Mouse (Mus musculus) liver, adult 2 months (tissue): Measurements from ENCODE around the gene Cmah. TPM values are rescaled to one million over a fixed set of nuclear protein-coding genes. Genes with fewer than 3 reads are reported as not detected.

Experiments
- DNase-seq: peaks from one replicate; pipeline ENCODE4 v3.0.0-alpha.2; 2011; ENCODE audit warnings: low read depth, low spot score; ENCODE audit errors: extremely low read depth
- H3K27ac ChIP-seq: fragments of 200-500 bp; replicated peaks from 2 replicates; pipeline ENCODE4 v1.5.1; 2012; ENCODE audit warnings: low read depth, mild to moderate bottlenecking, control low read depth, inconsistent platforms, low read length; ENCODE audit not compliant: insufficient read depth
- H3K27me3 ChIP-seq: fragments of 200-500 bp; 2 replicates; pipeline ENCODE4 v1.6.1; 2012; ENCODE audit warnings: mild to moderate bottlenecking, moderate library complexity, low read length, inconsistent platforms; ENCODE audit not compliant: control insufficient read depth, insufficient read depth
- H3K36me3 ChIP-seq: fragments of 200-500 bp; 2 replicates; pipeline ENCODE4 v1.6.1; 2012; ENCODE audit warnings: low read length, inconsistent platforms; ENCODE audit not compliant: control insufficient read depth, insufficient read depth
- H3K4me1 ChIP-seq: fragments of 200-500 bp; 2 replicates; pipeline ENCODE4 v1.6.1; 2011; ENCODE audit warnings: low read length; ENCODE audit not compliant: control insufficient read depth, insufficient read depth
- H3K4me3 ChIP-seq: fragments of 200-500 bp; 2 replicates; pipeline ENCODE4 v1.5.1; 2011; ENCODE audit warnings: low read depth, mild to moderate bottlenecking, control low read depth, low read length, moderate library complexity; ENCODE audit not compliant: insufficient read depth
- H3K79me2 ChIP-seq: fragments of 200-500 bp; 2 replicates; pipeline ENCODE4 v1.6.1; 2012; ENCODE audit warnings: inconsistent platforms, mild to moderate bottlenecking, low read length, moderate library complexity; ENCODE audit not compliant: control insufficient read depth, insufficient read depth
- H3K9ac ChIP-seq: fragments of 200-500 bp; 2 replicates; pipeline ENCODE4 v1.6.1; 2012; ENCODE audit warnings: low read depth, mild to moderate bottlenecking, control low read depth, inconsistent platforms, low read length
- CTCF ChIP-seq: fragments of 200-500 bp; IDR thresholded peaks from 2 replicates; pipeline ENCODE4 v1.5.1; 2011; ENCODE audit warnings: low read depth, low read length, control low read depth
- POLR2A ChIP-seq: fragments of 200-500 bp; IDR thresholded peaks from 2 replicates; pipeline ENCODE4 v1.6.1; 2011; ENCODE audit warnings: low read length, control low read depth; ENCODE audit not compliant: insufficient read depth; ENCODE audit errors: extremely low read depth
- WGBS: fragments of 180-500 bp; shearing (Covaris S2); methylation state at CpG from one replicate; pipeline ENCODE4 v1.1.7; 2018; 5-methylcytosine and 5-hydroxymethylcytosine counted together
- polyA plus RNA-seq: library from polyadenylated mRNA; depleted of rRNA; stranded (reverse); fragments of >200 nt; gene quantifications from 2 replicates; pipeline ENCODE4 v1.2.3, GENCODE M21; 2012
- total RNA-seq: library from RNA; depleted of rRNA; stranded (reverse); fragments of >200 nt; gene quantifications from 2 replicates; pipeline ENCODE4 v1.2.3, GENCODE M21; 2014

Cmah gene
- total and polyA plus RNA-seq, 2 experiments = 11.8 to 49.3 TPM

DNA sequence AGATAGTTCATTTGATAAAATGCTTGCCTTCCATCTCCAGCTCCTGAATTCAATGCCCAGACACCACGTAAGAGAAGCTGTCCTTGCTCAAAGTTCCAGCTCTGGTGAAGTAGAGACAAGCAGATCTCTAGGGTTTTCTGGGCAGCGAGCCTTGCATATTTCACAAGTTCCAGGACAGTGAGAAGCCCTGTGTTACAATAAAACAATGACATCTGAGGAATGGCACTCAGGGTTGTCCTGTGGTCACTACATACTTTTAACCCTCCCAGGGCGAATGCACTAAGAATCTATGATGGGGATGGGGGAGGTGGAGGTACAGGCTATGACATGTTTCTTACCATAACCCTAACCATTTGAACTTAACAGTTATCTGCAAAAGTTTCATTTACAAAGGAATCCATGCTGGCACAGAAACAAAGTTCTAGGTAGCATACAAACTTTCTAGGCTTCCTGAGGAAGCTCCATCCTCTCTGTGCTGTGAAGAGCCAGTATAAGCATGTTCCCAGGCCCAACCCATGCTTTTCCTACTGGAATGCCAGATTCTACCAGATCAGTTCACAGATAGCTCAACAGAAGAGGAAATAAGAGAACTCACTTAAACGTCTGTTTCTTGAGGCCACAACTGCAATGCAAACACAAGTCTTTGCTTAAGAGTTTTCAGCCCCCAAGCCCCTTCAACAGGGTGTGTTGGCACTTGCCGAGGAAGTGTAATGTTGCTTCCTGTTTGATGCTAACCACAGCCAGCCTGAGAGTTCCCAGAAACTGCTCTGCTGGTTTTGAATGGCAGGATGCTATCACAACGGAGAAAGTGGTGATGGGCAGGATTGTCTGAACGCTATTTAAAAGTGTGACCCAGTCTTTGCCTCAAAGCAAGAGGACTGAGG lies 48.4 kb downstream of the Cmah start:
- Histone ChIP-seq H3K4me1 (peaks cover 31% of the 10 kb centered on the region), H3K27me3 (no peaks in the 10 kb centered on the region), H3K4me3 (no peak overlapping the region), H3K36me3 (peaks cover 8% of the 10 kb centered on the region; the same call in 1 of the 2 replicates), H3K27ac (peak overlapping the region; percentile 88), H3K9ac (peak overlapping the region; percentile 17; the same call in 1 of the 2 replicates), H3K79me2 (peaks cover 18% of the 10 kb centered on the region; the same call in 1 of the 2 replicates)
- TF ChIP-seq POLR2A (no peak), CTCF (no peak)
- 49% methylated on average over 7 of the region's 7 CpGs for WGBS
- peak; percentile 74 for DNase-seq

DNA sequence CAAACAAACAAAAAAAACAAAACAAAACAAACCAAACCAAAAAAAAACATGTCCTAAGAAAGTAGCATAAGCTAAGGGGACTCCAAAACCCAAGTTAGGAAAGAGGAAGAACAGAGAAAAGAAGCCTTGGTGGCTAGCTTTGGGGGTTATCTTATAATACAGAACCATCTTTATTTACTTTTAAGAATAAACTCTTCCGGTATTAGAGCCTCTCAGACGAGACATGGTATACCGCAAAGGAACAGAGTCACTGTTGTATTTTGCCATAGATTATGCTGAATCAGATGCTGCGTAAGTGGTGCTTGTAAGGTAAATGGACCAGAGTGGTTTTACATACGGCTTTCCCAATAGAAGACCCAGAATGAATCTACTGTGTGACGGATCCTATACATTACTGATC lies 53.5 kb downstream of the Cmah start:
- Histone ChIP-seq H3K27me3 (no peaks in the 10 kb centered on the region), H3K79me2 (peaks cover 15% of the 10 kb centered on the region; the same call in 1 of the 2 replicates), H3K36me3 (peaks cover 17% of the 10 kb centered on the region), H3K9ac (no peak overlapping the region), H3K27ac (no peak overlapping the region), H3K4me3 (no peak overlapping the region), H3K4me1 (peaks cover 26% of the 10 kb centered on the region)
- WGBS = 91% methylated on average over 6 of the region's 6 CpGs
- DNase-seq = no peak
- TF ChIP-seq CTCF = no peak
- no peak for TF ChIP-seq POLR2A

DNA sequence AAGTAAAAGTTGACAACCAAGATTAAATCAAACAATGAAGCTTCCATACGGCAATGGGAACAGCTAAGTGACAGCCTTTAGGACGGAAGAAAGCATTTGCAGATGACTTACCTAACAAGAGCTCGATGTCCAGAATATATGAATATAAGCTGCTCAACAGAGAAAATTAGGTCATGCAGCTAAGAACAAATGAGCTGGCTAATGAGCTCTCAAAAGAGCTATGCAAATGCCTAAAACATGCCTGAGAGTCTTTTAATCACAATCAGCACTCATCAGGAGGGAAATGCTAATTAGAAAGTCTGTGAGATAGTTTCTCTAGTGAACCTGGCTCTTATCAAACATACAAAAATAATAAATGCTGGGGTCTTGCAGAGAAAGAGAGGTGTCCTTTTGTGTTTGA lies 56.7 kb downstream of the Cmah start:
- WGBS = 95% methylated on average over 3 of the region's 3 CpGs
- peaks cover 15% of the 10 kb centered on the region for H3K36me3 ChIP-seq
- H3K4me3 ChIP-seq = no peak overlapping the region
- H3K27ac ChIP-seq = no peak overlapping the region
- TF ChIP-seq POLR2A (no peak), CTCF (no peak)
- peaks cover 4% of the 10 kb centered on the region; the same call in 1 of the 2 replicates for H3K79me2 ChIP-seq
- no peak overlapping the region for H3K9ac ChIP-seq
- H3K27me3 ChIP-seq = no peaks in the 10 kb centered on the region
- H3K4me1 ChIP-seq = peaks cover 6% of the 10 kb centered on the region
- no peak for DNase-seq

DNA sequence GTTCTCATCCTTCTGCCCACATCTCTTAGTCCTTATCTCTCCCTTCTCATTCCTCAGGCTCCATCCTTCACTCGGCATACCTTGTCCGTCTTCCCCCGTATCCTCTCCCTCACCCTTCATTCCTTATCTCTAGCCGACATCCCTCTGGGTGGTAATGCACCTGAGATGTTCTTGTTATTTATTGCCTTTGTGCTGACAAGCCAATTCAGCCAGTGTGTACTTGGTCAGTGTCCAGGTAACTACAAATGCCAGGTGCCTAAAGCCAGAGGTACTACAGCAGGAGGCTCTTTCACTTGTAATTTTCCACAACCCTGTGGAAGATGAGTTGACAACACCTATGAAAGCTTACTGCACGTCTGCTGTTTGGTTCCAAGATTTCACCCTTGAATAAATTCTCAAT lies 64.7 kb downstream of the Cmah start:
- H3K36me3 ChIP-seq = peaks cover 22% of the 10 kb centered on the region
- H3K9ac ChIP-seq = no peak overlapping the region
- no peak overlapping the region for H3K4me3 ChIP-seq
- peaks cover 7% of the 10 kb centered on the region; the same call in 1 of the 2 replicates for H3K4me1 ChIP-seq
- WGBS = 43% methylated on average over 5 of the region's 5 CpGs
- peak; percentile 82 for DNase-seq
- H3K27ac ChIP-seq = peak overlapping the region; percentile 22; the same call in 1 of the 2 replicates
- H3K27me3 ChIP-seq = no peaks in the 10 kb centered on the region
- H3K79me2 ChIP-seq = 0 out of 2 replicates have a peak, but pooled peaks cover 4% of the 10 kb centered on the region
- TF ChIP-seq POLR2A (no peak), CTCF (no peak)

DNA sequence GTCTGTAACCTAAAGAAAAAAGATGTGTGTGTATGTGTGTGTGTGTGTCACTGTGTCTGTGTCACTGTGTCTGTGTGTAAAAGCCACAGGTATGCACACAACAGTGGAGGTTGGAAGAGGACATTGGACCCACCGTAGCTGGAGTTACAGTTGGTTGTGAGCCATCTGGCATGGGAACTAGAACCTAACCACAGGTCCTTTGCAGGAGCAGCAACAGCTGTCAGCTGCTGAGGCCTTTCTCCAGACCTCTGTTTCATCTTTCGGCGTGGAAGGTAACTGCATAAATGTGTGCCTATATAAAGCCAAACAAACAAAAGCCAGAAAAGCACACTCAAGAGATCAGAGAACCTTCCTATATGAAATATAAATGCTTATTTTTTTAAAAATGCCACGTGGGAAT lies 65.5 kb downstream of the Cmah start:
- Histone ChIP-seq H3K9ac (no peak overlapping the region), H3K27me3 (no peaks in the 10 kb centered on the region), H3K4me3 (no peak overlapping the region), H3K36me3 (peaks cover 25% of the 10 kb centered on the region), H3K79me2 (peaks cover 4% of the 10 kb centered on the region; the same call in 1 of the 2 replicates), H3K4me1 (peaks cover 7% of the 10 kb centered on the region; the same call in 1 of the 2 replicates), H3K27ac (peak overlapping the region; percentile 31; the same call in 1 of the 2 replicates)
- 30% methylated on average over 4 of the region's 4 CpGs for WGBS
- peak; percentile 93 for DNase-seq
- no peak for TF ChIP-seq POLR2A

DNA sequence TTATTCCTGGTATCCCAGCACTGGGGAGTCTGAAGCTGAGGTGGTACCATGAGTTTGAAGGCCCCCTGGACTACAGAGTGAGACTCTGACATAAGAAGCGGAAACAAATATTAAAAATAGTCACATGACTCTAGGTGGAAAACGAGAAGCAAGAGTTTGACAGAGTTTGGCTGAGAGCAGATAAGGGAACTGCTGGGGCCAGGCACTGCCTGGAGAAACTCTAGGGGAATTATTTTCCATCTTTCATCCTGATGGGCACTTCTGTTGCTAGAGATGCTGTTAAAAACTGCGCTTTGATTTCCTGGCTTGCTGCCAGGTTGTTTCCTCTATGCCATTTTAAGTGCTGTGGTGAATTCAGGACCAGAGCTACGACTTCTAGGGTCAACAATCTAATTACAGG lies 65.9 kb downstream of the Cmah start:
- no peak overlapping the region for H3K9ac ChIP-seq
- H3K27ac ChIP-seq = no peak overlapping the region
- 23% methylated on average over 4 of the region's 4 CpGs for WGBS
- no peak overlapping the region for H3K4me3 ChIP-seq
- TF ChIP-seq CTCF (no peak), POLR2A (no peak)
- H3K27me3 ChIP-seq = no peaks in the 10 kb centered on the region
- DNase-seq = peak; percentile 24
- peaks cover 25% of the 10 kb centered on the region for H3K36me3 ChIP-seq
- H3K4me1 ChIP-seq = peaks cover 7% of the 10 kb centered on the region; the same call in 1 of the 2 replicates
- H3K79me2 ChIP-seq = peaks cover 4% of the 10 kb centered on the region; the same call in 1 of the 2 replicates
